Mouse (Mus musculus): Measurements from ENCODE around the gene Nol3. TPM values are rescaled to one million over a fixed set of nuclear protein-coding genes. Genes with fewer than 3 reads are reported as not detected.
"Not testable (repeated sequence)": the region's sequence is repeated elsewhere in the genome, so short reads cannot be mapped to it uniquely, and the experiment has no call there.

Nol3 gene
- polyA plus RNA-seq, 1 experiment from 2014 or later: 4.3 TPM

- not testable (repeated sequence) for H3K9ac ChIP-seq; DNase-seq (ENCODE audit: low spot score); H3K36me3 ChIP-seq (replicated peaks; ENCODE audit: control insufficient read depth, insufficient read depth); H3K27me3 ChIP-seq (ENCODE audit: control insufficient read depth, insufficient read depth, low read length); H3K4me2 ChIP-seq (replicated peaks); H3K4me3 ChIP-seq (replicated peaks; ENCODE audit: low read length); H3K27ac ChIP-seq; H3K9me3 ChIP-seq (ENCODE audit: control insufficient read depth, low read length); ATAC-seq (ENCODE audit: low FRiP score)
- H3K4me1 ChIP-seq (replicated peaks; ENCODE audit: control insufficient read depth, insufficient read depth, low read length): peaks cover 29% of the 10 kb centered on the region
- WGBS: 60% methylated on average over 3 of the region's 3 CpGs
These were observed 15.9 kb downstream of the Nol3 start for GRCm38 (mm10) chr8:105291802-105292201.

- no peak for DNase-seq (ENCODE audit: low spot score)
- 86% methylated on average over 7 of the region's 7 CpGs for WGBS
These were observed 16.5 kb downstream of the Nol3 start for GRCm38 (mm10) chr8:105292471-105292870.

GRCm38 (mm10) chr8:105293405-105293804, 17.5 kb downstream of the Nol3 start:
- H3K4me1 ChIP-seq (replicated peaks; ENCODE audit: control insufficient read depth, insufficient read depth, low read length): peaks cover 24% of the 10 kb centered on the region
- no peak for ATAC-seq (ENCODE audit: low FRiP score)

More at GRCm38 (mm10) chr8:105292471-105292870, 16.5 kb downstream of the Nol3 start:
- no peak overlapping the region for H3K9ac ChIP-seq
- no peak for ATAC-seq (ENCODE audit: low FRiP score)
- no peak overlapping the region for H3K4me2 ChIP-seq (replicated peaks)
- H3K27ac ChIP-seq: no peak overlapping the region
- no peaks in the 10 kb centered on the region for H3K9me3 ChIP-seq (ENCODE audit: control insufficient read depth, low read length)
- H3K4me3 ChIP-seq (replicated peaks; ENCODE audit: low read length): no peak overlapping the region
- H3K27me3 ChIP-seq (ENCODE audit: control insufficient read depth, insufficient read depth, low read length): 0 out of 2 replicates have a peak, but pooled peaks cover 8% of the 10 kb centered on the region
- H3K36me3 ChIP-seq (replicated peaks; ENCODE audit: control insufficient read depth, insufficient read depth): no peaks in the 10 kb centered on the region
- peaks cover 26% of the 10 kb centered on the region for H3K4me1 ChIP-seq (replicated peaks; ENCODE audit: control insufficient read depth, insufficient read depth, low read length)

GRCm38 (mm10) chr8:105294776-105295175, 18.8 kb downstream of the Nol3 start:
- Histone ChIP-seq H3K27ac (no peak overlapping the region), H3K36me3 (replicated peaks; ENCODE audit: control insufficient read depth, insufficient read depth) (peaks cover 4% of the 10 kb centered on the region), H3K9ac (no peak overlapping the region), H3K4me2 (replicated peaks) (no peak overlapping the region), H3K4me3 (replicated peaks; ENCODE audit: low read length) (no peak overlapping the region), H3K4me1 (replicated peaks; ENCODE audit: control insufficient read depth, insufficient read depth, low read length) (peaks cover 32% of the 10 kb centered on the region), H3K27me3 (ENCODE audit: control insufficient read depth, insufficient read depth, low read length) (0 out of 2 replicates have a peak, but pooled peaks cover 8% of the 10 kb centered on the region), H3K9me3 (ENCODE audit: control insufficient read depth, low read length) (no peaks in the 10 kb centered on the region)
- no peak for DNase-seq (ENCODE audit: low spot score)
- WGBS: 74% methylated on average over 9 of the region's 9 CpGs
- ATAC-seq (ENCODE audit: low FRiP score): no peak

More at GRCm38 (mm10) chr8:105293405-105293804, 17.5 kb downstream of the Nol3 start:
- Histone ChIP-seq H3K9me3 (ENCODE audit: control insufficient read depth, low read length) (no peaks in the 10 kb centered on the region), H3K36me3 (replicated peaks; ENCODE audit: control insufficient read depth, insufficient read depth) (no peaks in the 10 kb centered on the region), H3K9ac (no peak overlapping the region), H3K27me3 (ENCODE audit: control insufficient read depth, insufficient read depth, low read length) (0 out of 2 replicates have a peak, but pooled peaks cover 8% of the 10 kb centered on the region), H3K4me3 (replicated peaks; ENCODE audit: low read length) (no peak overlapping the region), H3K27ac (no peak overlapping the region), H3K4me2 (replicated peaks) (no peak overlapping the region)
- DNase-seq (ENCODE audit: low spot score): no peak
- WGBS: 71% methylated on average over 19 of the region's 19 CpGs

GRCm38 (mm10) chr8:105295256-105295655, 19.3 kb downstream of the Nol3 start:
- DNase-seq (ENCODE audit: low spot score) (no peak), ATAC-seq (ENCODE audit: low FRiP score) (no peak)
- H3K9me3 ChIP-seq (ENCODE audit: control insufficient read depth, low read length): no peaks in the 10 kb centered on the region
- peak overlapping the region; percentile 6; the same call in 1 of the 2 replicates for H3K9ac ChIP-seq
- peaks cover 9% of the 10 kb centered on the region for H3K36me3 ChIP-seq (replicated peaks; ENCODE audit: control insufficient read depth, insufficient read depth)
- H3K27me3 ChIP-seq (ENCODE audit: control insufficient read depth, insufficient read depth, low read length): 0 out of 2 replicates have a peak, but pooled peaks cover 6% of the 10 kb centered on the region
- 0 out of 2 replicates have a peak overlapping the region, but pooled peaks have one; percentile 20 for H3K27ac ChIP-seq
- 70% methylated on average over 11 of the region's 11 CpGs for WGBS
- H3K4me2 ChIP-seq (replicated peaks): no peak overlapping the region
- H3K4me1 ChIP-seq (replicated peaks; ENCODE audit: control insufficient read depth, insufficient read depth, low read length): peaks cover 27% of the 10 kb centered on the region
- peak overlapping the region; percentile 3; the same call in 1 of the 2 replicates for H3K4me3 ChIP-seq (replicated peaks; ENCODE audit: low read length)

GRCm38 (mm10) chr8:105295895-105296573, 20.1 kb downstream of the Nol3 start, which contains the start of gene Exoc3l:
Exoc3l (minus strand) TSS chr8:105296101.
- Histone ChIP-seq H3K4me2 (replicated peaks) (peak within 1 kb of the TSS; percentile 86), H3K4me1 (replicated peaks; ENCODE audit: control insufficient read depth, insufficient read depth, low read length) (peaks cover 19% of the 10 kb centered on the region), H3K9ac (peak within 1 kb of the TSS; percentile 91), H3K27ac (0 out of 2 replicates have a peak within 1 kb of the TSS, but pooled peaks have one; percentile 20), H3K9me3 (ENCODE audit: control insufficient read depth, low read length) (no peaks in the 10 kb centered on the region), H3K36me3 (replicated peaks; ENCODE audit: control insufficient read depth, insufficient read depth) (peaks cover 17% of the 10 kb centered on the region), H3K27me3 (ENCODE audit: control insufficient read depth, insufficient read depth, low read length) (no peaks in the 10 kb centered on the region), H3K4me3 (replicated peaks; ENCODE audit: low read length) (peak within 1 kb of the TSS; percentile 3; the same call in 1 of the 2 replicates)
- DNase-seq (ENCODE audit: low spot score) (no peak), ATAC-seq (ENCODE audit: low FRiP score) (no peak)
- 68% methylated on average over 11 of the region's 11 CpGs for WGBS

- DNase-seq (ENCODE audit: low spot score) (peak; percentile 91), ATAC-seq (ENCODE audit: low FRiP score) (peak; percentile 90)
- under 1% methylated on average over 54 of the region's 58 CpGs for WGBS
- H3K4me2 ChIP-seq (replicated peaks): peak within 1 kb of the TSS; percentile 86
- peak within 1 kb of the TSS; percentile 56; the same call in 1 of the 2 replicates for H3K27ac ChIP-seq
- no peaks in the 10 kb centered on the region for H3K9me3 ChIP-seq (ENCODE audit: control insufficient read depth, low read length)
- peaks cover 33% of the 10 kb centered on the region for H3K36me3 ChIP-seq (replicated peaks; ENCODE audit: control insufficient read depth, insufficient read depth)
- peaks cover 17% of the 10 kb centered on the region for H3K4me1 ChIP-seq (replicated peaks; ENCODE audit: control insufficient read depth, insufficient read depth, low read length)
- peak within 1 kb of the TSS; percentile 91 for H3K9ac ChIP-seq
- H3K27me3 ChIP-seq (ENCODE audit: control insufficient read depth, insufficient read depth, low read length): no peaks in the 10 kb centered on the region
- peak within 1 kb of the TSS; percentile 91 for H3K4me3 ChIP-seq (replicated peaks; ENCODE audit: low read length)
These were observed 21.7 kb downstream of the Nol3 start, which contains the start of gene E2f4 for GRCm38 (mm10) chr8:105297511-105298192. E2f4 (plus strand) TSS chr8:105297663.

GRCm38 (mm10) chr8:105298351-105299252, 22.7 kb downstream of the Nol3 start:
- Histone ChIP-seq H3K36me3 (replicated peaks; ENCODE audit: control insufficient read depth, insufficient read depth) (peaks cover 42% of the 10 kb centered on the region), H3K27me3 (ENCODE audit: control insufficient read depth, insufficient read depth, low read length) (no peaks in the 10 kb centered on the region), H3K4me3 (replicated peaks; ENCODE audit: low read length) (peak overlapping the region; percentile 91), H3K9me3 (ENCODE audit: control insufficient read depth, low read length) (no peaks in the 10 kb centered on the region), H3K4me2 (replicated peaks) (peak overlapping the region; percentile 86), H3K27ac (no peak overlapping the region), H3K9ac (peak overlapping the region; percentile 91), H3K4me1 (replicated peaks; ENCODE audit: control insufficient read depth, insufficient read depth, low read length) (peaks cover 17% of the 10 kb centered on the region)
- DNase-seq (ENCODE audit: low spot score) (no peak), ATAC-seq (ENCODE audit: low FRiP score) (no peak)
- WGBS: 65% methylated on average over 18 of the region's 18 CpGs

Data from hindbrain, embryonic 14.5 days (tissue).